Mouse (Mus musculus): Measurements from ENCODE around the gene Coq10a.

GRCm38 (mm10) chr10:128338948-128339347 is 29.8 kb downstream of the Coq10a start:
- no peak for TF ChIP-seq POLR2A (IDR thresholded peaks at IDR 0.05; ENCODE audit: insufficient read depth, low read depth, low read length)
- TF ChIP-seq CTCF (IDR thresholded peaks at IDR 0.05): no peak

All from heart, adult 2 months (tissue).